Comparison of ENCODE assay signal across 20 mouse cellular contexts in genomic region chr2:168337611-168338010, GRCm38 (mm10). TPM values are rescaled to one million over a fixed set of nuclear protein-coding genes. Genes with fewer than 3 reads are reported as not detected.
DNase-seq lines count a peak whose midpoint lies in the region; ATAC-seq and TF ChIP-seq lines count a peak whose summit lies in the region.
"Had no signal": no experiment of that assay in that cellular context is flagged by ENCODE, and none has a peak within 500 bp of the region (broad histone marks: within the 10 kb centered on the region; RNA-seq: fewer than 3 reads in every experiment).

No protein-coding gene starts in this region.

- intact Hi-C loops in gastrocnemius, adult 2 months (cut with DNase I): no loop called here

- 67% methylated on average over 3 of the region's 3 CpGs for WGBS in hindbrain, embryonic 10.5 days
- WGBS in hindbrain, postnatal 0 days: 36% methylated on average over 3 of the region's 3 CpGs
- 38% methylated on average over 3 of the region's 3 CpGs for WGBS in stomach, postnatal 0 days

- H3K4me1 ChIP-seq in hindbrain, embryonic 10.5 days (replicated peaks): peaks cover 65% of the 10 kb centered on the region
- H3K4me1 ChIP-seq in hindbrain, postnatal 0 days (ENCODE audit: insufficient read depth, low read length): peaks cover 8% of the 10 kb centered on the region
- no peaks in the 10 kb centered on the region; the same call in 1 of the 2 replicates for H3K4me1 ChIP-seq in stomach, postnatal 0 days (replicated peaks; ENCODE audit: control insufficient read depth, insufficient read depth)
- H3K4me1 ChIP-seq: liver, embryonic 12.5 days had no signal

- peak overlapping the region; percentile 35; the same call in 1 of the 2 replicates for H3K27ac ChIP-seq in gastrocnemius, adult 2 months
- peak overlapping the region; percentile 69 for H3K27ac ChIP-seq in hindbrain, embryonic 10.5 days
- H3K27ac ChIP-seq in hindbrain, postnatal 0 days: no peak overlapping the region
- H3K27ac ChIP-seq in stomach, postnatal 0 days (replicated peaks): peak overlapping the region; percentile 9; the same call in 1 of the 2 replicates
- H3K27ac ChIP-seq: embryonic facial prominence, embryonic 10.5 days; heart, embryonic 15.5 days; hindbrain, embryonic 12.5 days; limb, embryonic 13.5 days; liver, embryonic 12.5 days; neural tube, embryonic 12.5 days had no signal

- no peaks in the 10 kb centered on the region for H3K9me3 ChIP-seq in hindbrain, embryonic 10.5 days
- H3K9me3 ChIP-seq in hindbrain, postnatal 0 days (ENCODE audit: low read length): no peaks in the 10 kb centered on the region
- H3K9me3 ChIP-seq in stomach, postnatal 0 days (ENCODE audit: control insufficient read depth, low read length): no peaks in the 10 kb centered on the region
- H3K9me3 ChIP-seq: embryonic facial prominence, embryonic 10.5 days; heart, embryonic 15.5 days; hindbrain, embryonic 12.5 days; limb, embryonic 13.5 days; liver, embryonic 12.5 days; megakaryocyte, embryonic 14.5 days; neural tube, embryonic 12.5 days had no signal

- H3K36me3 ChIP-seq in hindbrain, embryonic 10.5 days: no peaks in the 10 kb centered on the region
- H3K36me3 ChIP-seq in hindbrain, postnatal 0 days (ENCODE audit: insufficient read depth, low read length): no peaks in the 10 kb centered on the region
- no peaks in the 10 kb centered on the region for H3K36me3 ChIP-seq in stomach, postnatal 0 days (ENCODE audit: control insufficient read depth, insufficient read depth, low read length)
- H3K36me3 ChIP-seq: embryonic facial prominence, embryonic 10.5 days; heart, embryonic 15.5 days; hindbrain, embryonic 12.5 days; limb, embryonic 13.5 days; liver, embryonic 12.5 days; neural tube, embryonic 12.5 days had no signal

- no peak for ATAC-seq in hindbrain, postnatal 0 days
- no peak; the same call in 1 of the 2 replicates for ATAC-seq in stomach, postnatal 0 days (ENCODE audit: low FRiP score, low TSS enrichment)
- ATAC-seq: CD4-positive, CD25-positive, alpha-beta regulatory T cell, adult 4 months; liver, embryonic 12.5 days had no signal

- H3K4me2 ChIP-seq in hindbrain, postnatal 0 days (ENCODE audit: low read depth, low read length): no peak overlapping the region
- H3K4me2 ChIP-seq in stomach, postnatal 0 days (replicated peaks; ENCODE audit: low read depth): no peak overlapping the region
- H3K4me2 ChIP-seq: heart, embryonic 15.5 days; hindbrain, embryonic 12.5 days; limb, embryonic 13.5 days; liver, embryonic 12.5 days; neural tube, embryonic 12.5 days had no signal

- peak; percentile 47 for DNase-seq in gastrocnemius, adult 2 months
- DNase-seq in gastrocnemius, postnatal 10 days: no peak
- no peak for DNase-seq in hindbrain, embryonic 10.5 days (ENCODE audit: low spot score)
- no peak for DNase-seq in hindbrain, postnatal 0 days (ENCODE audit: low spot score)
- DNase-seq in urinary bladder, postnatal 14 days (ENCODE audit: low spot score): peak; percentile 19
- no peak for DNase-seq in urinary bladder, adult 18-20 months (ENCODE audit: low spot score in 2 of 2)
- no peak for DNase-seq in stomach, postnatal 0 days (ENCODE audit: low spot score)
- no peak for DNase-seq in cerebellum, postnatal 4 days (ENCODE audit: low spot score in 2 of 2)
- DNase-seq: adrenal gland, postnatal 14 days; thymus, adult 18-20 months; thymus, postnatal 36 days had no signal

- no peak overlapping the region for H3K4me3 ChIP-seq in gastrocnemius, adult 2 months
- no peak overlapping the region for H3K4me3 ChIP-seq in hindbrain, embryonic 10.5 days
- H3K4me3 ChIP-seq in hindbrain, postnatal 0 days (ENCODE audit: low read length): no peak overlapping the region
- no peak overlapping the region for H3K4me3 ChIP-seq in stomach, postnatal 0 days (ENCODE audit: low read depth, low read length)
- H3K4me3 ChIP-seq: embryonic facial prominence, embryonic 10.5 days; heart, embryonic 15.5 days; hindbrain, embryonic 12.5 days; limb, embryonic 13.5 days; liver, embryonic 12.5 days; megakaryocyte, embryonic 14.5 days; neural tube, embryonic 12.5 days had no signal

- no peak overlapping the region for H3K9ac ChIP-seq in hindbrain, postnatal 0 days (replicated peaks; ENCODE audit: low read length)
- no peak overlapping the region for H3K9ac ChIP-seq in stomach, postnatal 0 days (ENCODE audit: low read length)
- H3K9ac ChIP-seq: heart, embryonic 15.5 days; hindbrain, embryonic 12.5 days; limb, embryonic 13.5 days; liver, embryonic 12.5 days; neural tube, embryonic 12.5 days had no signal

- peak; percentile 51 for TF ChIP-seq EP300 in stomach, postnatal 0 days (optimal IDR thresholded peaks at IDR 0.05)

- TF ChIP-seq CTCF in gastrocnemius, adult 2 months (IDR thresholded peaks at IDR 0.05): no peak
- no peak for TF ChIP-seq CTCF in hindbrain, postnatal 0 days (IDR thresholded peaks at IDR 0.05; ENCODE audit: low read depth)
- TF ChIP-seq CTCF in stomach, postnatal 0 days (IDR thresholded peaks at IDR 0.05; ENCODE audit: low read depth): no peak

- peaks cover 13% of the 10 kb centered on the region; the same call in 1 of the 2 replicates for H3K27me3 ChIP-seq in hindbrain, embryonic 10.5 days (ENCODE audit: insufficient read depth, poor library complexity, severe bottlenecking)
- H3K27me3 ChIP-seq in hindbrain, postnatal 0 days (ENCODE audit: insufficient read depth, low read length): no peaks in the 10 kb centered on the region
- no peaks in the 10 kb centered on the region for H3K27me3 ChIP-seq in stomach, postnatal 0 days (ENCODE audit: control insufficient read depth, insufficient read depth, low read length)
- H3K27me3 ChIP-seq: hindbrain, embryonic 12.5 days; limb, embryonic 13.5 days; liver, embryonic 12.5 days had no signal

RNA-seq across cellular contexts. Expression of gene Kcng1, which starts 56.1 kb away (rescaled TPM):
- total RNA-seq in gastrocnemius, adult 2 months (2021): under 1 TPM in 1 of 2 experiments, not detected in 1; 0.39 TPM
- under 1 TPM; 0.23 to 0.35 TPM for total RNA-seq in gastrocnemius, postnatal 10 days (2021)
- 2.2 and 3.2 TPM in 2 replicates for polyA plus RNA-seq in hindbrain, embryonic 10.5 days (2016; fragmentation: Nextera tagmentation; extraction: Ambion mirVana)
- total RNA-seq in hindbrain, postnatal 0 days (2014; rRNA removed): 0.32 and 0.89 TPM in 2 replicates
- polyA plus RNA-seq in hindbrain, postnatal 0 days (2015; fragmentation: Nextera tagmentation; extraction: Ambion mirVana): 1.1 TPM in 2 replicates
- 0.65 and 1.0 TPM in 2 replicates for polyA plus RNA-seq in stomach, postnatal 0 days (2015; fragmentation: Nextera tagmentation; extraction: Ambion mirVana)
- total RNA-seq: adrenal gland, postnatal 14 days; heart, adult 18-20 months had no signal
- polyA plus RNA-seq: CD4-positive, CD25-positive, alpha-beta regulatory T cell, adult 4 months had no signal

Comparison
In these comparisons a context has a peak if more than half of its experiments do, and no peak if none do; other contexts are left out.
1. DNase-seq: peak in gastrocnemius, adult 2 months (single experiment) and urinary bladder, postnatal 14 days (single experiment); none in gastrocnemius, postnatal 10 days (single experiment), hindbrain, embryonic 10.5 days (single experiment), hindbrain, postnatal 0 days (single experiment), urinary bladder, adult 18-20 months (0 of 2), stomach, postnatal 0 days (single experiment) and cerebellum, postnatal 4 days (0 of 2).